Mouse (Mus musculus) kidney, postnatal 10 days (tissue): ENCODE measurements around the gene Tax1bp1.
"Not testable (repeated sequence)": the region's sequence is repeated elsewhere in the genome, so short reads cannot be mapped to it uniquely, and the experiment has no call there.

ENCODE experiments used
- DNase-seq: peaks from one replicate; pipeline ENCODE4 v3.0.0; 2021; ENCODE audit warnings: mixed read lengths

The Tax1bp1 gene

DNA sequence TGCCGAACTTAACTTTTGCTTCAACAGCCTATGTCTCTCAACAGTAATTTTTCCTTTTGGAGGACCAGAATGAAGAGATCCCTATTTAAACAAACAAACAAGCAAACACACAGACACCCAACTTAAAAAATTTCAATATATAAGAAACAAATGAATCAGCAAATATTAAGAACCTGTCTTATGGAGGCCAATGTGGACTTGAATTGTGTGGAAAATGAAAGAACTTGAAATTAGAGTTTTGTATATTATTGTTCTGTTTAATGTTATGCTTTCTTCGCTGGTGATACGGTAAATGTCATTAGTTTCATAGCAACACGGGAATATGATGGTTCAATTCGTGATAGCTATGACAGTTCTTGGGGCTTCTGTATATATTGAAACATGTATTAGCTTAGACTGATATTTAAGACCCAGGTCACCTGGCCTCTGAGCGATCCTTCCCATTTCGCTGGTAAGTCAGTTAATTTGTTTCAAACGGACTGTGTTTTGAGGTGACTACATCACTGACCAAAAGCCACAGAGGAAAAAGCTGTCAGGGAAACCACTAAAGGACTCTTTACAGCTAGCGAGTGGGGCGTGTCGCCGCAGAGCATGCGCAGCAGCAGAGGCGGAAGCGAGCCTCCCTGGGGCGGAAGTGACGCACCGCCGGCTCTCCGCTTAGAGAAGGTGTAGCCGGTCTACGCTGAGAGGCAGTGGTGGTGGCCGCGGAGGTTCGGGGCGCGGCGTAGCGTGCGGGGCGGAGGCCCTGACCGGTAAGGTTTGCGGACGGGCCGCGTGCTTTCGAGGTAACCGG, at the start of gene Tax1bp1:
Tax1bp1 (plus strand) TSS at position 626 of the 793 bp plus-strand sequence.
- peak; percentile 96 for DNase-seq

GRCm38 (mm10) chr6:52667641-52668040, 45.9 kb upstream of the Tax1bp1 start:
- peak; percentile 14 for DNase-seq

DNA sequence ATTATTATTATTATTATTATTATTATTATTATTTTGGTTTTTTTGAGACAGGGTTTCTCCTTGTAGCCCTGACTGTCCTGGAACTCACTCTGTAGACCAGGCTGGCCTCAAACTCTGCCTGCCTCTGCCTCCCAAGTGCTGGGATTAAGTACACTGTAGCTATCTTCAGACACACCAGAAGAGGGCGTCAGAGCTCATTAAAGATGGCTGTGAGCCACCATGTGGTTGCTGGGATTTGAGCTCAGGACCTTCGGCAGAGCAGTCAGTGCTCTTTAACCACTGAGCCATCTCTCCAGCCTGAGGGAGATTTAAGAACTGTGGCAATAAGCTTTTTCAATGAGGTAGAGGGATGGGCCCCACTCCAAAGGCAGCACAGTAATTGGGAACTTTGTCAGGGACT, 43.7 kb upstream of the Tax1bp1 start:
- not testable (repeated sequence) for DNase-seq

DNA sequence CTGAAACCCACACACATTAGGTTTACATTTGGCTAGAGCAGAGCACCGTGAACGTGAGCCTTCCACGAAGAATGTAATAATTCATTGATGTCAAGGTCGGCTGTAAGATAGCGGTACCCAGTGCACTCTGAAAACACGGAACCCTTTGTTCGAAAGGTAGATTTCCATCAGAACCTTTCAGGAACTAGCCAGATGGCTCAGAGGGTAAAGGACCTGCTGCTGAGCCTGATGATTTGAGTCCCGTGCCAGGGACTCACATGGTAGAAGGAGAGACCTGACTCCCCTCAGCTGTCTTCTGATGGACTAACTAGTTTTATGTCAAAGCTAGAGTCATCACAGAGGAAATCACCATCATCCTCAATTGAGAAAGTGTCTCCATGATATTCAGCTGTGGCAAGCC, 41.7 kb upstream of the Tax1bp1 start:
- no peak for DNase-seq

DNA sequence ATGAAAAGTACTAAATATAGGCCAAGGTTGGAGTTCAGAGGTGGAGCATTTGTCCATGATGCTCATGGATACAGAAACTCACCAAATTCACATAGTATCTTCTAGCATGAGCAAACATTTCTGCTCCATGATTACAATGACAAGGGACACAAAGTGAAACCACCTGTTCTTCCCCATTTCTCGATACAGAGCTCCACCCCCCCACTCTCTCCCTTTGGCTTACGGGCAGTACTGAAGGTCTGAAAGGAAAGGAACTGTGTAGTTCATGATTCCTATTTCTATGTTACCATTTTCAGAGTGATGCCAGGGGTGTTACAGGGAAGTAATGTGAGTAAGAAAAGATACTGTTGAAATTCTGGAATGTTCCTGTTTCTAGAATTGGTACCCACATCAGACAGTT, 41.0 kb upstream of the Tax1bp1 start:
- no peak for DNase-seq

- no peak for DNase-seq
These were observed 39.8 kb upstream of the Tax1bp1 start for GRCm38 (mm10) chr6:52673706-52674105.

- DNase-seq, result peak; percentile 57
These were observed 39.0 kb upstream of the Tax1bp1 start for GRCm38 (mm10) chr6:52674541-52674940.

DNA sequence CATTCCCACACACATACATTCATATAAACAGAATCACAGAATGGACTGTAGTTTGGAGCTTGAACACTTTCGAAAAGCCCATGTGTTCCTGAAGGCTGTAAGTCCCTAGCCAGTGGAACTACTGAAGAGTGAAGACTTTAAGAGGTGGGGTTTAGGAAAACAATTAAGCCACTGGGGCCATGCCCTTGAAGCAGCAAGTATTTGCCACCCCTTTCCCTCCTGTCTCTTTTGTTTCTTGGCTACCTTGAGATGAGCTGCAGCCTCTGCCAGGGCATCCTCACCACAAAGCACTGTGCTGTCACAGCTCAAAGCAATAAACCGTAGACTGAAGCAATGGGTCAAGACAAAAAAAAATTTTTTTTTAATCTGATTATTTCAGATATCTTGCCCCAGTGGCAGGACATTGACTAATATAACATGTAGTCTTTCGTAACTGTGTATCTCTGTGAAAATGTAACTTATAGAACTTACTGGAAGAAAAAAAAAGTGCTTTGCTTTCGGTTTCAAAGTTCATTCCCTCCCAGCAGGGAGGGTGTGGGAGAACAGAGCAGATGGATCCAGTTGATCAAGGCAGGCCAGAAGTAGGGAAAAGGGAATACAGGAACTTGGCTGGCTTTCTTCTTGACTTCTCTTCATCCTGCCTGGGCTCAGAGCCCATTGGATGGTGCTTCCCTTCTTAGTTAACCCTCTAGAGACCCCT, 38.2 kb upstream of the Tax1bp1 start:
- peak; percentile 55 for DNase-seq

DNA sequence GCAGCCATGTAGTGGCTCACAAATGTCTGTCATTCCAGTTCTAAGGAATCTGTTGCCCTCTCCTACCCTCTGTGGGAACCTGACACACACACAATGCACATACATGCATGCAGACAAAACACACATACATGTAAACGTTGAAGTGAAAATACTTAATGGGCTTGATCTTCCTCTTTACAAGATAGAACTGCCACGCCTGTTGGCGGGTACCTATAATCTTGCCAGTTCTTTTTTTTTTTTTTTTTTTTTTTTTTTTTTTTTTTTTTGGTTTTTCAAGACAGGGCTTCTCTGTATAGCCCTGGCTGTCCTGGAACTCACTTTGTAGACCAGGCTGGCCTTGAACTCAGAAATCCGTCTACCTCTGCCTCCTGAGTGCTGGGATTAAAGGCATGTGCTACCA, 36.0 kb upstream of the Tax1bp1 start:
- not testable (repeated sequence) for DNase-seq

GRCm38 (mm10) chr6:52679565-52679964, 34.0 kb upstream of the Tax1bp1 start:
- DNase-seq, result peak; percentile 25

DNA sequence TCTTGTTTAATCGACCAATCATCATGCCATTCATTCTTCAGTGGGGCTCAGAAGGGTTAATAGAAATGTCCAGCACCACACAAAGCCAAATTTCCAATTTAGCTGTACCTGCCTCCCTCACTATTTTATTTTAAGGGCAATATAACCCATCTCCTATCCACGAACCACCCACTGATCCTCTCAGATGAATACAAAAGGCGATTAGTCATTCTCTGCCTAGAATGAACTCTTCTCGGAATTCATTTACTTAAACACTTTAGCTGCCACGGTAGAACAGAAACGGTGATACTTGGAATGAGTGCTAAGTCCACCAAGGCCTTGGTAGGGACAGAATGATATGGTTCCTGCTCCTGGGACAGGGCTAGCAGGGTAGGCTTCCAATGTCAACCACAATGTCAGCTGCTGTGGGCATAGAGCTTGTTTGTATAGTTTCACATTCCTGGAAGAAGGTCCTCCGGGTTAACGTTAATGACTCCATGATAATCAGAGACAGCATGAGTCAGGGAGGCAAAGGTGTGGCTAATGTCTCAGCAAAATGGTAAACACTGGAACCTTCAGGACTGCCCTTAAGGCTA, 33.0 kb upstream of the Tax1bp1 start:
- no peak for DNase-seq

DNA sequence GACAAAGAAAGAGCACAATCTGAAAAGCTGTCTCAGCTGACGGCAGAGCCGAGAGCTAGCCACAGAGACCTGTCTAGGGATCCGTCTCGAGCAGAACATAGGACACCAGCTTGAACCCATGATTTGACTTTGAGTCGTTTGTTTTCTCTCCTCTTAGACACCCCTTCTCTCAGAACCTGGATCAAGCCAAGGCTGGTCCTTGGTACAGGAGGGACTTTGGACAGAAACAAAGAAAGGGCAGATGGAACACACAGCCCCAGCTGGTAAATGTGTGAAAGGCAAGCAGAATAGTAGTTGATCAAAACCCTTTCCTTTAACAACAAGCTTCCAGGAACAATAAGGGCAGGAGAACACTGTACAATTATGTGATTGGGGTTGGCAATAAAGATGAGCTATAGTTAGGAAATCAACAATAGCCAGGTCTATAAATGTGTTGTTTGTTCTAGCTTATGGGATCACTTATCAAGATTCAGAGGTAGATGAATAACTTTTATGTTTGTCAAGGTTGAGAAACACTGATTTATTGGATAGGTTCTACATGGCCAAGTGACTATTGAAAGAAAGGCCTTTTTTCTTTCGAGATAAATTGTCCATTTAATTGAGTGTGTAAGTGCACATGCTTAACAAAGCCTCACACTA, 31.6 kb upstream of the Tax1bp1 start:
- no peak for DNase-seq

DNA sequence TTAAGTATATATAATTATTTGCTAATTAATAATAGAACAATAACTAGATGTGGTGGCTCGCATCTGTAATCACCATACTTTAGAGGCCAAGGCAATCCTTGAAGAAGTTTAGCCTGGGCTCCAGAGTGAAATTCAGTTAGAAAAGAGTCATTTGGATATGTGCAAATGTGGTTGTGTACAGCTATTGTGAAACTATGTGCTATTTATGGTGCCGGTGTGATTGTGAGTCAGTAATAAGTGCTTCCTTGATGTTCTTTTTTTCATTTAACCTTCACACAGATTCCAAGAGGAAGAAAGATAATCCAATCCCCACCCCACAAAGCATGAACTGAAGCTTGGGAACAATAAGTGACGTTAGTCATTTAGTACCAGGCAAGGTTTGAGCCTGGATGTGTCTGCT, 30.9 kb upstream of the Tax1bp1 start:
- DNase-seq, result no peak

DNA sequence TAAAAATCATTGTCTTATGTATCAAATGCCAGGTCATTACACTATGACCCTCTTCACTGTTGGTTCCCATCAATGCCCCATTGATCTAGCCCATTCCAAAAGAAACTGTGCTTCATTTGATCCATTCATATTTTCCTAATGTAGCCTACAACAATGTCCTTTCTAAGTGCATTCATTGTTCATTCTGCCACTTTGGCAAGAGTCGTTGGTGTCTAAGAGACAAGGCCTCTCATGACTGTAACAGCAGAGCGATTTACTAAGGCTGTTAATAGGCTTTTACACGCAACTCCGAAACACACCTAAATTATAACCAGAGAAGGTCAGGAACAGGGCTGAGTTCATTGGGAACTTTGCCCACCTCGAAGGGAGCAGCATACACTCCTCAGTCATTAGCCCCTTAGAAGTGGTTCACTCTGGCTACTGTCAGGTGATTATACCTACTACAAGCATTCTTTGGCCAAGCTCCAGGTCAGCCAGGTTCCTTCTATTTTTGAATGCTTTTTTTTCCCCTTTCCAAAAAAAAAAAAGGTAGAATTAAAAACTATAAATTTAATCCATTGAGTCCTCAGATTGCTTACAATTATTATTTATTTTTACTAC, 26.5 kb upstream of the Tax1bp1 start:
- peak; percentile 51 for DNase-seq

- DNase-seq, result no peak
These were observed 23.2 kb upstream of the Tax1bp1 start for GRCm38 (mm10) chr6:52690365-52690764.

DNA sequence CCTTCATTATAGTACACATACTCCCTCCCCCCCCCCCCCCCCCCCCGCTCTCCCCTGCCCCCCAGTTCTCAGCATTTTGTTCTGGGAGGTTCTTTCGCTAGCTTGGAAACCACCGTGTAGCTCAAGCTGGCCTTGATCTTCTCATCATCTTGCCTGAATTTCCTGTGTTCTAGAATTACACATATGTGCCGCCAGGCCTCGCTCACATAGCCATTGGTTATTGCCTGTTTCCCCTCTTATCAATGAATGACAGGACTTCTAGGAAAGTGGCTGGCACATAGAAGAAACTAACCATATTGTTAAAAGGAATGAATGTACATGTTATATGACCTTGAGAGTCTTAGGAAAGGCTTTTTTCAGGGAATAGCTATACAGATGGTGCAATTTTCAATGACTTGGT, 21.7 kb upstream of the Tax1bp1 start:
- DNase-seq, result no peak

- DNase-seq, result no peak
These were observed 21.0 kb upstream of the Tax1bp1 start for GRCm38 (mm10) chr6:52692451-52693063.

DNA sequence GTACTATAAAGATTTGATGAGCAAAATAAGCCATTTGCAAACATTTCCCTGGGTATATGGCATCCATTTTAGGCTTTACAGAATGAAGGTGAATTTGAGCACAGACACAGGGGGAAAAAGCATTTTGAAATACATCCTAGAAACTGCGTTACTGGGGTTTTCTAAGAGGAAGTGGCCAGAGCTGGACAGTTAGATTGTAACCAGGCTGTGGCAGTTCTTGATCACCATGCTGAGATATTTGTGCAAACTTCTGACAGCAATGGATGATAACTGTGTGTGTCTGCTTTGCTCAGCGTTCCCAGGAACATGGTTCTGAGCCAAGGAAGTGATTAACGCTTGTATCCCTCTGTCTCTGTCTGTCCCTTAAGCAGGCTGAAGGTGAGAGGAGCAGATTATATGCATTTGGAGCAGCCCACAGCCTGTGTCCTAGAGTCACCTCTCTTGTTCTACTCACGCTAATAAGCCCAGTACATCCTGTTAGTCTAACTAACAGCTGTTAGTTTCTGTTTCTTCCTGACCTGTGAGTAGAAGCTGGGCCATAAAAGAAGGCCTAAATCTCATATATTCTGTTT, 15.5 kb upstream of the Tax1bp1 start:
- DNase-seq, result no peak

DNA sequence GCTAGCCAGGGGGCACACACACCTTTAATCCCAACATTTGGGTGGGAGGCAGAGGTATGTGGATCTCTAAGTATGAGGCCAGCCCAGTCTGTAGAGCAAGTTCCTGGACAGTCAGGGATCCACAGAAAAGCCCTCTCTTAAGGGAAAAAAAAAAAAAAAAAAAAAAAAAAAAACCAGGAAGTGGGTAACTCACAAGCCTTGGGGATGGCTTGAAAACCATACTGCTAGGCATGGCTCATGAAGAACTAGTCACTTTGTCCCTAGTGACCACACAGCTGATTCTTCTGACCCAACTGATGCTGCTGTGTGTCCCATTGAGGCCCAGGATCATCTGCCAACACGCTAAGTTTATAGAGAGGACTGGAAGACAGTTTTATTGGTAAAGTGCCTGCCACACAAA, 14.5 kb upstream of the Tax1bp1 start:
- DNase-seq, result no peak

DNA sequence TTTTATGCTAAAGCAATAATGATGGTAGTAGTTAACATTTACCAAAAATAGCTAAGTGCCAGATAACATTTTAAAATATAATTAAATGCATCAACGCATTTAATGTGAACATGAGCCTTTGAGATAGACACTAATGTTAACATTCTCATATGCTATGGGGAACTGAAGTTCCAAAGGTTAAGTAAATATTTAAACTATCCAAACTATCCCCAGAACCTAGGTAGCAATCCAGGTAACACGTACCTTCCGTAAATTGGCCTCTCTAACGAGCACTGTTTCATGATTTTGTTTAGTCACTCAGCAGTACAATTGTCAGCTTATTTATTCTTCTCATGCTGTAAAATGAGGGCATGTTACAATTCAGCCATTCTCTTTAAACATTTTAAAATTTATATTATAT, 13.6 kb upstream of the Tax1bp1 start:
- DNase-seq, result no peak

- DNase-seq, result no peak
These were observed 10.3 kb upstream of the Tax1bp1 start for GRCm38 (mm10) chr6:52703263-52703662.

DNA sequence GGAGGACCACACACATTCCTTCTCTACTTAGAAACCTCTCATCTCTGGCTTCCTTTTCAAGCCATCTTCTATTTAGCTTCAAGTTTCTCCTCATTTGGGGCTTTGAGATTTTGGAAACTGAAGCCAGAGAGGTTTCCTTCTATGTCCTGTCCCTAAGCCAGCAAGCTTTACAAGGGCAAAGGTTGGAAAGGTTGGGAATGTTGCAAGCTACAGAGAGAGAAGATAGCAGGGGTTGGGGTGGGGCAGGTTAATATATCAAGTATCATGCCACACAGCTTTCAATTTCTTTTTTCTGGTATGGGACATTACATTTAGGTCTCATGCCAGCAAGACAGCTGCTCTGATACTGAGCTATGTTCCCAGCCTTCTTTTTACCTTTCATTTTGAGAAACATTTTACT, 8.2 kb upstream of the Tax1bp1 start:
- no peak for DNase-seq
